Mouse (Mus musculus) urinary bladder, postnatal 10 days (tissue): ENCODE measurements around the gene Cyb5r2.

Experiments
- DNase-seq: peaks from one replicate; pipeline ENCODE4 v3.0.0; 2022; ENCODE audit warnings: low spot score

The Cyb5r2 gene

GRCm38 (mm10) chr7:107757308-107758151 is at the start of gene Cyb5r2:
Gene Cyb5r2 (minus strand): TSS chr7:107758032.
- DNase-seq, result no peak

DNA sequence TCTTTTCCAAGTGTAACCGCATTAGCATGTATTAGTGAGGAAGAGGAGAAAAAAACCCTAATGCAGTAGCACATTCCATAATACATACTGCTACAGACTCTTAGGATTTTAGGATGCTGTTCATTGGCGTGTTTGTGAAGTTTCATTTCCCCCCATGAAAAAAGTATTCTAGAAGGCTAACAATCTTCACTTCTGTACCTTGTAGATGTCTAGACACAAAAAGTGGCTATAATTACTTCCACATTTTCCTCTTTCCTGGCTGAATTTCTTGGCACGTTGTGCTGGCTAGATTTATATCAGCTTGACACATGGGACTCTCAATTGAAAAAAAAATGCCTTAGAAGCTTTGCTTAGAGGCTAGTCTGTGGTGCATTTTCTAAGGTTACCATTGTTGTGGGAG is 44.3 kb upstream of the Cyb5r2 start:
- no peak for DNase-seq

GRCm38 (mm10) chr7:107801108-107801507 is 43.3 kb upstream of the Cyb5r2 start, which contains the start of gene Ovch2:
Gene Ovch2 (minus strand): TSS chr7:107801208.
- no peak for DNase-seq

DNA sequence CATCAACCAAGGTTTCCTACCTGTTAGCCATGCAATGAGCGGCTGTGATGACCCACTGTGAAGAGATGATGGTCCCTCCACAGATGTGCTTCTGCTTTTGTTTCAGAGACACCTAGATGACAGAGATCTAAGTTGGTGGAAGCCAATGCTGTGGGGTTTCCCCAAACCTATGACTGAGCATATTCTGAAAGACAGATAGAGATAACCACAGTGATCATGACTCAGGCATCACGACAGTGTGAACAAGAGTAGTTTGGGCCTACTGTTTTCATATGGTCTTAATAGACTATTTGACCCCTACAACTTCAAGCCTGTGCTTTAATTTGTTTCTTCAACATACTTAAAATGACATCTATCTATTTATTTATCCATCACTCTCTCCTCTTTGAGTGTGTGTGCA is 38.7 kb upstream of the Cyb5r2 start:
- no peak for DNase-seq

DNA sequence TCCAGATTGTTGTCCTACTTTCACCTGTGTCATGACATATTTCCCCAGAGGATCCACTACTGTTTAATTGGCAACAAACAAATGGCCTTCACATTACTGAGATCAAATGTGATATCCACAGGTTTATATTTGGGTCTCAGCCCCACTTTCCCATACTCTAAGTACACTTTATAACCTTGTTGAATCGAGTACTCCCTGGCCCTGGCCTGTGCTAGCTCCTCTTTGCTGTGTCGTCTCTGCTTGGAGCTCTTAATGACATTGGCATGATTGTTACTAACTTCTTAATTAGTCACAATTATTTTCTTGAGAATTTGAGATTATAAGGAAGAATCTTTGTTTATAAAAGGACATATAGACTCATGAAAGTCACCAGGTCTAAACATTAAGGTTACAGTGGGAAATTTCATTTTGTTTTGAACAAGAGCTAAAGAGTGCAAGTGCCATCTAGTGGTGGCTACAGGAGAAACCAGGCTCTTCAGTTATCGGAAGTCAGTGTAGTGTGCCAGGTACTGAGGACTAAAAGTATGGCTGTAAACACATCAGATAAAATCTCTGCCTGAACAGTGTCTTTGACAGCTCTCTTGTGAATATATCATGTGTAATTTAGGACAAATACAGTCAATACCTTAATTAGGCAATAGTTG is 30.3 kb upstream of the Cyb5r2 start:
- no peak for DNase-seq

GRCm38 (mm10) chr7:107779611-107780010 is 21.8 kb upstream of the Cyb5r2 start:
- DNase-seq, result no peak

GRCm38 (mm10) chr7:107778216-107778615 is 20.4 kb upstream of the Cyb5r2 start:
- no peak for DNase-seq

GRCm38 (mm10) chr7:107770812-107771211 is 13.0 kb upstream of the Cyb5r2 start:
- DNase-seq, result no peak

DNA sequence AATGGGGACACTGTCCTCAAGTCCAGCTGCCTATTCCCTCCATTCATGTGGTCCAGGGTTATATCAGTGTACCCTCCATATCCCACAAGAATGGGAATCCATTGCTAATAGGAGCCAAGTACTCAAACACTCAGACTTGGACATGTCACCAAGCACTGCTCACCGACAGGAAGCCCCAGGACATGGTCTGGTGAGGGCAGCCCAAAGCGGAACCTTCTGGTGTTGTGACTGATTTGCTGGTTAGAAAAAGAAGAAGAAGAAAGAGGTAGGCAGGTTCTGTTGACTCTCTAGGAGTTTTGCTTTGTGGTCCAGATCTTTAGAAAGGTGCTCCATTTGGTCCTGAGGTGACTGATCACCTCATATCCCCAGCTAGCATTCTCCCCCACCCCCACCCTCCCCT is 1.1 kb downstream of the Cyb5r2 start:
- no peak for DNase-seq

- no peak for DNase-seq
Observed at GRCm38 (mm10) chr7:107755905-107756304, 1.9 kb downstream of the Cyb5r2 start.

- DNase-seq, result no peak
Observed at GRCm38 (mm10) chr7:107752031-107752520, 5.8 kb downstream of the Cyb5r2 start.

DNA sequence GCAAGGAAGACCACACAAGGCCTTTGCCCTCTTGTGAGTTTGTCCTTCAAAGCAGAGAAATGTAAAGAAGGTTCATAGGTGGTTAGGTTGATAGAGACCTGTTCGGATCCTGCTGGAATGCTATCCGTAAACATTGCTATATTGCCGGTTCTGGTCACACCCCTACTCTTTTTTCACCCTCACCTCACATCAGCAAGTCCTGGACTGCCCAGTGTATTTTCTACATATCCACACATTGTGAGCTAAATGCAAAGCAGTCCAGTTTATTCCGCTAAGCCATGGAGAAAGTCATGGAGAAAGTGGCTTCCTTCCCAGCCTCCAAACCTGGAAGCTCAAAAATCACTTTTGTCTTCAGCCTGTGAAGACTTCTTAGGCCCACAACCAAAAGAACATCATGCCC is 8.1 kb downstream of the Cyb5r2 start:
- no peak for DNase-seq

DNA sequence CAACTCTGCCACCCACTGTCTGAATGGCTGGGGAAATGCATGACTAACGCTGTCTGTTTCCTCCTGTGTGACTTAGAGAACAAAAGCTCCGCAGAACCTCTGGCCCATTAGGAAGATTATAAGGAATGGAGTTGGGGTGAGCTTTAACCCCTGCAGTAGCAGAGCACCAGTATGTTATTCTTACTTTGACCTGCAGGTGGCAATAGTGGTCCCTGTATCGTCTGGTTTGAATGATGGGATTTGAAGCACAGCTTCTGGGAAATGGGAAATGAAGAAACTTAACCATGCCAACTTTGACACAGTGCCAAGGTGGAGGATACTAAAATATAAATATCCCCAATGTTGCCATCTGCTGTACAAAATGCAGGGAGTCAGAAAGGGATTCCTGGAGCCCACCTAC is 8.6 kb downstream of the Cyb5r2 start:
- no peak for DNase-seq

DNA sequence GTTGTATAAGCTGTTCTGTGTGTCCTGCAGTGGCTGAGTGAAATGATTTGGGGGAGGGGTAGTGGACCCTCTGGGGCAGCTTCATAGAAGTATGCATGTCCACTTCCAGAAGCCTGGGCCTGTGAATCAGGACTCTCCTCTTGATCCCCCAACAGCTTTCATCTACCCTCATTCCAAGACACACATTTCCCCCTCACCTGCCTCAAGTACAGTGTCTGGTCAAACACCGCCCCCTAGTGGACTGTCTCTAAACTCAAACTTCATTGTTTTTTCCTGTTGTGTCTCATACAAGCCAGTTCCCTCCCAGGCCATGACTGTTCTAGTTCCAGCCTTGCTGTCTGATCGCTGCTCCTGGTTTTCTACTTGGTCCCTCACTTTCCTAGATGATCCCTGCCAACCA is 9.9 kb downstream of the Cyb5r2 start:
- no peak for DNase-seq

GRCm38 (mm10) chr7:107747476-107747875 is 10.4 kb downstream of the Cyb5r2 start:
- no peak for DNase-seq

DNA sequence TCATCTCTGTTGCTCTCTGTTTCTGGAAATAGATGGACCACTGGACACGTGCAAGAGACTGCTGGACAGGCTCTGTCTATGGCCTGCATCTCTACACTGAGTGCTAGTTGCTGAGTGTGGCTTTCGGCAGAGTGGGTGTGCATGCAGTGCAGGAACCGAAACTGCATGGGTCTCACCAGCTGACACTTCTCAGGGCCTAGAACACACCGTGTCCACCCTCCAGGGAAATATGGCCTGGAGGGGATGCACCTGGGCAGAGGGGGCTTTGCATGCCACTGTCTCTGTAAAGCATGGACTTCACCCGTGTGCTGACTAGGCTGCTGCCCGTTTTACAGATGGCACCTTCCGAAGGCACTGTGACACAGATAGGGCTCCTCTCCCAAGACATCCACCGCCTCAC is 11.8 kb downstream of the Cyb5r2 start:
- no peak for DNase-seq

- no peak for DNase-seq
Observed at GRCm38 (mm10) chr7:107745111-107745510, 12.7 kb downstream of the Cyb5r2 start.

DNA sequence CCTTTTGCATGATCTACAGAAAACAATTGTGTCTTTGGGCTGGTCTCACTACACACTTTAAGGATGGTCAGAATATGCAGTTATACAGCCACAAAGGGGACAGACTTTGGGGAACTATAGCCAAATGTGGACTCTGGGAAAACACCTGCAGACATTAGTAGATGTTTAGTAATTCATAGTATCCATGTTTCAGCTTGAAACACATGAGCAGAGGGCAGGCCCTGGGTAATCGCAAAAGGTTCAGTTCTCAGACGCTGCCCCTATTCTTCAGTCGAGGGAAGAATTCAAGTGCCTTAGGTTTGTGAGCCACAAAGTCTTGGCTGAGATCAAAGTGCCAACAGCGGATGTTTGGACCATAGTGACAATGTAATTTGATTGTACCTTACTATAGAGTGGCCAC is 13.4 kb downstream of the Cyb5r2 start:
- no peak for DNase-seq

GRCm38 (mm10) chr7:107742963-107743465 is 14.8 kb downstream of the Cyb5r2 start:
- DNase-seq, result no peak

DNA sequence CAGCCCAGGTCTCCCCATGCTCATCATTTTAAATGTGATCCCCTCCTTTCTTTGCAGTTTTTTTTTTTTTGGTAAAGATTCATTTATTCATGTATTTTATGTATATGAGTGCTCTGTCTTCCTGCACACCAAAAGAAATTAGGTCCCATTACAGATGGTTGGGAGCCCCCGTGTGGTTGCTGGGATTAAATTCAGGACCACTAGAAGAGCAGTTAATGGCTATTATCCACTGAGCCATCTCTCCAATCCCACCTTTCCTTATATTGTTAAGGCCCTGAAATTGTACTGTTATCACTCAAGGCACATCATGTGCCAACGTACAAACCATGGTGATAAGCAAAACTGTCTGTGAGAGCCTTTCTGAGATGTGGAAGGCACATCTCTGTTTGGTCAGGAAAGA is 19.1 kb downstream of the Cyb5r2 start:
- DNase-seq, result no peak

GRCm38 (mm10) chr7:107733162-107733561 is 24.7 kb downstream of the Cyb5r2 start:
- no peak for DNase-seq

DNA sequence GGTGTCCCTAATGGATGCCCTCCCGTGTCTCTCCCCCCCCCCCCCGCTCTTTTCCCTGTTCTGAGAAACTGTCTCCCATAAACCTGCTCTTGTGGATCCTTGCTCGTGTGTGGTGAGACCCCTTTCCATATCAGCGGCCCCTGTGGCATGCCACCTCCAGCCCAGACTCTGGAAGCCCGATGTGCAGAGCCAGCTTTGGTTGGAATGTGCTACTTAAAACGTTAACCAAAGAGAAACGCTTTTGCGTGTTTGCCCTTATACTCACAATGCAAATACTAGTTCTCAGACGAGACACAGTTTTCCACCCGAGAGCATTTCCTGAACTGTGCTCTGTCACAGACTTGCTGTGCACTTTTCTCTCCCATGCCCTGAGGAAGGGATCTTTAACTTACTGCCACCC is 27.2 kb downstream of the Cyb5r2 start:
- no peak for DNase-seq

- DNase-seq, result no peak
Observed at GRCm38 (mm10) chr7:107727538-107727937, 30.3 kb downstream of the Cyb5r2 start.
